Mouse (Mus musculus) MEL (cell line): Measurements from ENCODE around the gene Mmel1.

Experiments
- POLR2AphosphoS2 ChIP-seq: IDR thresholded peaks from 2 replicates; pipeline ENCODE4 v1.6.1; 2011; ENCODE audit warnings: low read length, improper control_type of control experiment
- RAD21 ChIP-seq: IDR thresholded peaks from 2 replicates; pipeline ENCODE4 v1.6.1; 2011; ENCODE audit warnings: mild to moderate bottlenecking, low read depth, low read length, improper control_type of control experiment

DNA sequence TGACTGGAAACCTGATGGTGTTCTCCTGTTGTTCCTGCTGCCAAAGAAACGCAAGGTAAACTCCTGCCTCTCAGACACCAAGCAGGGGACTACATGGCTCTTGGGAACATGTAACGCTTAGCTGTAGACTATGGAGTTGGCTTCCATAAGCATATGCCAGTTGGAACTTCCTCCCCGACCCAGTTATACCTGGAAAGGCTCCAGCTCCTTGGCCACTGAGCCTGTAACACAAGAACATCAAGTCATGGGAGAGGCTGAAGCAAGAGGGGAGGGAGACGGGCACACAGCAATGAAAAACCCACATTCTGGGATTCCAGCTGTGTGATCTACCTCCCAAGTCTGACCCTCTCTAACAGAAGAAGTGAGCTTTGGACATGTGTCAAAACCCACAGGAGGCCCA lies 52.9 kb downstream of the Mmel1 start:
- TF ChIP-seq POLR2AphosphoS2 = no peak
- TF ChIP-seq RAD21 = no peak
